Mouse (Mus musculus) lung, postnatal 36 days (tissue): ENCODE measurements around the gene Prune2.

Experiments
- DNase-seq: peaks from one replicate; pipeline ENCODE4 v3.0.0; 2022; ENCODE audit warnings: mixed read lengths

Prune2 gene

GRCm38 (mm10) chr19:16955613-16956271 lies at the start of gene Prune2:
Prune2 (plus strand) TSS chr19:16956118.
- DNase-seq, result peak; percentile 55

- DNase-seq, result no peak
Measured at GRCm38 (mm10) chr19:16911507-16911906, 44.4 kb upstream of the Prune2 start.

GRCm38 (mm10) chr19:16924516-16924915 lies 31.4 kb upstream of the Prune2 start:
- DNase-seq, result no peak

- no peak for DNase-seq
Measured at GRCm38 (mm10) chr19:16934664-16935063, 21.3 kb upstream of the Prune2 start.

- DNase-seq, result no peak
Measured at GRCm38 (mm10) chr19:16948794-16949313, 7.1 kb upstream of the Prune2 start.

GRCm38 (mm10) chr19:16949341-16949740 lies 6.6 kb upstream of the Prune2 start:
- no peak for DNase-seq

GRCm38 (mm10) chr19:16950051-16950450 lies 5.9 kb upstream of the Prune2 start:
- DNase-seq, result peak; percentile 2

- DNase-seq, result no peak
Measured at GRCm38 (mm10) chr19:16950664-16951363, 5.1 kb upstream of the Prune2 start.

- no peak for DNase-seq
Measured at GRCm38 (mm10) chr19:16954736-16955135, 1.2 kb upstream of the Prune2 start.

- no peak for DNase-seq
Measured at GRCm38 (mm10) chr19:16955231-16955612, 696 bp upstream of the Prune2 start.

GRCm38 (mm10) chr19:16956319-16956718 lies 401 bp downstream of the Prune2 start:
- DNase-seq, result no peak

- no peak for DNase-seq
Measured at GRCm38 (mm10) chr19:16959051-16959450, 3.1 kb downstream of the Prune2 start.

- no peak for DNase-seq
Measured at GRCm38 (mm10) chr19:16959551-16959950, 3.6 kb downstream of the Prune2 start.

GRCm38 (mm10) chr19:16961036-16961435 lies 5.1 kb downstream of the Prune2 start:
- no peak for DNase-seq

GRCm38 (mm10) chr19:16963178-16963577 lies 7.3 kb downstream of the Prune2 start:
- DNase-seq, result no peak

- no peak for DNase-seq
Measured at GRCm38 (mm10) chr19:16968768-16969167, 12.8 kb downstream of the Prune2 start.

GRCm38 (mm10) chr19:16970612-16971011 lies 14.7 kb downstream of the Prune2 start:
- no peak for DNase-seq

GRCm38 (mm10) chr19:16978910-16979309 lies 23.0 kb downstream of the Prune2 start:
- DNase-seq, result no peak

- no peak for DNase-seq
Measured at GRCm38 (mm10) chr19:16981743-16982142, 25.8 kb downstream of the Prune2 start.

GRCm38 (mm10) chr19:16984897-16985296 lies 29.0 kb downstream of the Prune2 start:
- DNase-seq, result peak; percentile 18

- DNase-seq, result no peak
Measured at GRCm38 (mm10) chr19:16987984-16988383, 32.1 kb downstream of the Prune2 start.

- no peak for DNase-seq
Measured at GRCm38 (mm10) chr19:16992151-16992550, 36.2 kb downstream of the Prune2 start.

GRCm38 (mm10) chr19:16994260-16994659 lies 38.3 kb downstream of the Prune2 start:
- no peak for DNase-seq

GRCm38 (mm10) chr19:16997915-16998314 lies 42.0 kb downstream of the Prune2 start:
- DNase-seq, result peak; percentile 18
